ENCODE assay signal across 8 mouse cellular contexts in the genomic region with DNA sequence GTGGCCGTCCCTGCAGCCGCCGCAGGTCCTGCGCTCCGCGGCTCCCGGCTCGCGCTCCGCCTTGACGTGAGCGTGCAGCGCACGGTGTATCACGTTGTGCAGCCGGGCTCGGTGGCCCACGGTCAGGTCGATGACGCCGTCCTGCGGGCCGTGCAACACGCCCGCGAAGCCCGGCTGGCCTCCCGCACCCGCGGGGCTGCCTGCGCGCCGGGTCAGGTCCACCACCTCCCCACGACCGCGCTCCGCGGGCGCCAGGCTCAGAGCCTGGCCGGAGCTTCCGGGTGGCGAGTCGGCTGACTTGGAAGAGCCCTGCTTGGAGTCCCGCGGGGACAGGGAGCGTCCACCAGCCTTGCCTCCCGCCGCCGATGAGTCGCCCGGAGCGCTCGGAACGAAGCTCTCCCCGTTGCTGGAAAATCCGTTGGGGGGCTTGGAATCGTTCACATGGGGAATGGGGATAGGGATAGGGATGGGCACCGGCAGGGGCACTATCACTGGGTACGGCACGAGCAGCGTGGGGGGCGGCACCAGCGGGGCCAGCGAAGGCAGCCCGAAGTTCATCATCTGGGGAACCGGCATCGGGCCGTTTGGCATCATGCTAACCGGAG.
DNase-seq lines count a peak whose midpoint lies in the region; ATAC-seq lines count a peak whose summit lies in the region.

No protein-coding gene starts in this region.

- WGBS in heart, embryonic 10.5 days: under 1% methylated on average over 69 of the region's 69 CpGs
- WGBS in neural tube, embryonic 14.5 days: under 1% methylated on average over 48 of the region's 69 CpGs

- peak overlapping the region; percentile 77 for H3K4me2 ChIP-seq in neural tube, embryonic 14.5 days (ENCODE audit: low read depth, low read length)

- DNase-seq in gastrocnemius, postnatal 14 days: peak; percentile 59
- no peak for DNase-seq in gastrocnemius, adult 8-10 months (ENCODE audit: low spot score in 2 of 2)
- DNase-seq in urinary bladder, adult 2 months (ENCODE audit: low spot score): peak; percentile 25
- no peak for DNase-seq in urinary bladder, postnatal 10 days (ENCODE audit: low spot score)
- DNase-seq in heart, embryonic 10.5 days (ENCODE audit: low spot score): no peak
- DNase-seq in kidney, postnatal 36 days: peak; percentile 5 to 53
- no peak for DNase-seq in right cerebral cortex, postnatal 4 days

- H3K4me3 ChIP-seq in heart, embryonic 10.5 days: peak overlapping the region; percentile 74
- H3K4me3 ChIP-seq in neural tube, embryonic 14.5 days (ENCODE audit: low read depth, low read length): peak overlapping the region; percentile 41

- H3K9ac ChIP-seq in neural tube, embryonic 14.5 days (replicated peaks; ENCODE audit: low read depth, low read length): peak overlapping the region; percentile 49

- H3K9me3 ChIP-seq in heart, embryonic 10.5 days: no peaks in the 10 kb centered on the region
- no peaks in the 10 kb centered on the region for H3K9me3 ChIP-seq in neural tube, embryonic 14.5 days (ENCODE audit: control insufficient read depth, low read length)

- H3K36me3 ChIP-seq in heart, embryonic 10.5 days: no peaks in the 10 kb centered on the region
- H3K36me3 ChIP-seq in neural tube, embryonic 14.5 days (ENCODE audit: control insufficient read depth, insufficient read depth, low read length): no peaks in the 10 kb centered on the region

- H3K27ac ChIP-seq in heart, embryonic 10.5 days: peak overlapping the region; percentile 79
- no peak overlapping the region for H3K27ac ChIP-seq in neural tube, embryonic 14.5 days (ENCODE audit: low read depth, low read length)

- ATAC-seq in neural tube, embryonic 14.5 days (ENCODE audit: low read depth): peak; percentile 73

- H3K27me3 ChIP-seq in heart, embryonic 10.5 days (ENCODE audit: insufficient read depth, poor library complexity, severe bottlenecking): peaks cover 85% of the 10 kb centered on the region
- H3K27me3 ChIP-seq in neural tube, embryonic 14.5 days (ENCODE audit: control insufficient read depth, insufficient read depth, low read length): no peaks in the 10 kb centered on the region

- intact Hi-C loops in gastrocnemius, postnatal 14 days (cut with DNase I; ENCODE audit: low total_unique reads): no loop called here

- H3K4me1 ChIP-seq in heart, embryonic 10.5 days: peaks cover 19% of the 10 kb centered on the region
- peaks cover 21% of the 10 kb centered on the region for H3K4me1 ChIP-seq in neural tube, embryonic 14.5 days (ENCODE audit: control insufficient read depth, insufficient read depth, low read length)

Comparison
In these comparisons a context has a peak if more than half of its experiments do, and no peak if none do; other contexts are left out.
1. DNase-seq: peak in gastrocnemius, postnatal 14 days (single experiment), urinary bladder, adult 2 months (single experiment) and kidney, postnatal 36 days (2 of 2); none in gastrocnemius, adult 8-10 months (0 of 2), urinary bladder, postnatal 10 days (single experiment), heart, embryonic 10.5 days (single experiment) and right cerebral cortex, postnatal 4 days (single experiment).